Comparison of ENCODE assay signal across 31 mouse cellular contexts in genomic region chr11:29503948-29504893, GRCm38 (mm10). TPM values are rescaled to one million over a fixed set of nuclear protein-coding genes. Genes with fewer than 3 reads are reported as not detected.
A peak's percentile ranks its signal among the peaks of the same experiment; 100 is the strongest.
DNase-seq lines count a peak whose midpoint lies in the region; ATAC-seq and TF ChIP-seq lines count a peak whose summit lies in the region.
"Had no signal": no experiment of that assay in that cellular context is flagged by ENCODE, and none has a peak within 500 bp of the region (broad histone marks: within the 10 kb centered on the region; RNA-seq: fewer than 3 reads in every experiment).

No protein-coding gene starts in this region.

- no peaks in the 10 kb centered on the region for H3K27me3 ChIP-seq in stomach, embryonic 15.5 days (replicated peaks)
- no peaks in the 10 kb centered on the region for H3K27me3 ChIP-seq in stomach, postnatal 0 days (ENCODE audit: control insufficient read depth, insufficient read depth, low read length)
- H3K27me3 ChIP-seq in liver, embryonic 12.5 days (replicated peaks) = no peaks in the 10 kb centered on the region
- H3K27me3 ChIP-seq in liver, postnatal 0 days (ENCODE audit: insufficient read depth, low read length) = no peaks in the 10 kb centered on the region
- H3K27me3 ChIP-seq: embryonic facial prominence, embryonic 15.5 days; heart, embryonic 15.5 days; hindbrain, embryonic 12.5 days; intestine, embryonic 15.5 days; megakaryocyte, embryonic 14.5 days; neural tube, embryonic 15.5 days had no signal

- peak; percentile 22; the same call in 1 of the 2 replicates for ATAC-seq in stomach, embryonic 15.5 days (ENCODE audit: insufficient read depth, low FRiP score, low read depth)
- no peak for ATAC-seq in stomach, postnatal 0 days (ENCODE audit: low FRiP score, low TSS enrichment)
- ATAC-seq in liver, embryonic 12.5 days = peak; percentile 94
- ATAC-seq in liver, postnatal 0 days = peak; percentile 44
- ATAC-seq: forebrain, embryonic 14.5 days; hindbrain, postnatal 0 days; intestine, embryonic 15.5 days had no signal

- H3K9me3 ChIP-seq in stomach, embryonic 15.5 days = no peaks in the 10 kb centered on the region
- no peaks in the 10 kb centered on the region for H3K9me3 ChIP-seq in stomach, postnatal 0 days (ENCODE audit: control insufficient read depth, low read length)
- no peaks in the 10 kb centered on the region for H3K9me3 ChIP-seq in liver, embryonic 12.5 days (replicated peaks)
- H3K9me3 ChIP-seq in liver, postnatal 0 days (ENCODE audit: low read length) = no peaks in the 10 kb centered on the region
- H3K9me3 ChIP-seq: embryonic facial prominence, embryonic 10.5 days; embryonic facial prominence, embryonic 15.5 days; heart, embryonic 15.5 days; hindbrain, embryonic 12.5 days; intestine, embryonic 15.5 days; megakaryocyte, embryonic 14.5 days; neural tube, embryonic 15.5 days had no signal

- no peak overlapping the region for H3K27ac ChIP-seq in stomach, embryonic 15.5 days
- H3K27ac ChIP-seq in stomach, postnatal 0 days (replicated peaks) = no peak overlapping the region
- peak overlapping the region; percentile 69 for H3K27ac ChIP-seq in liver, embryonic 12.5 days
- no peak overlapping the region for H3K27ac ChIP-seq in liver, postnatal 0 days (ENCODE audit: low read depth)
- H3K27ac ChIP-seq: embryonic facial prominence, embryonic 10.5 days; embryonic facial prominence, embryonic 15.5 days; heart, embryonic 15.5 days; hindbrain, embryonic 12.5 days; hindbrain, postnatal 0 days; intestine, embryonic 15.5 days; neural tube, embryonic 15.5 days had no signal

- 88% methylated on average over 10 of the region's 10 CpGs for WGBS in stomach, embryonic 15.5 days
- WGBS in stomach, postnatal 0 days = 86% methylated on average over 10 of the region's 10 CpGs
- 54% methylated on average over 10 of the region's 10 CpGs for WGBS in liver, embryonic 12.5 days (ENCODE audit: insufficient replicate concordance)
- 72% methylated on average over 10 of the region's 10 CpGs for WGBS in liver, postnatal 0 days (ENCODE audit: insufficient replicate concordance)

- no peak overlapping the region for H3K4me3 ChIP-seq in stomach, embryonic 15.5 days (replicated peaks)
- H3K4me3 ChIP-seq in stomach, postnatal 0 days (ENCODE audit: low read depth, low read length) = no peak overlapping the region
- H3K4me3 ChIP-seq in liver, embryonic 12.5 days = no peak overlapping the region
- H3K4me3 ChIP-seq in liver, postnatal 0 days (ENCODE audit: low read depth, low read length) = no peak overlapping the region
- H3K4me3 ChIP-seq: embryonic facial prominence, embryonic 10.5 days; embryonic facial prominence, embryonic 15.5 days; heart, embryonic 15.5 days; hindbrain, embryonic 12.5 days; intestine, embryonic 15.5 days; megakaryocyte, embryonic 14.5 days; neural tube, embryonic 15.5 days had no signal

- no peak overlapping the region for H3K4me2 ChIP-seq in stomach, embryonic 15.5 days
- H3K4me2 ChIP-seq in stomach, postnatal 0 days (replicated peaks; ENCODE audit: low read depth) = no peak overlapping the region
- H3K4me2 ChIP-seq in liver, embryonic 12.5 days = peak overlapping the region; percentile 35
- H3K4me2 ChIP-seq in liver, postnatal 0 days (ENCODE audit: low read depth, low read length) = no peak overlapping the region
- H3K4me2 ChIP-seq: embryonic facial prominence, embryonic 15.5 days; heart, embryonic 15.5 days; hindbrain, embryonic 12.5 days; intestine, embryonic 15.5 days; neural tube, embryonic 15.5 days had no signal

- H3K36me3 ChIP-seq in stomach, embryonic 15.5 days = 0 out of 2 replicates have a peak, but pooled peaks cover 3% of the 10 kb centered on the region
- H3K36me3 ChIP-seq in stomach, postnatal 0 days (ENCODE audit: control insufficient read depth, insufficient read depth, low read length) = no peaks in the 10 kb centered on the region; the same call in 1 of the 2 replicates
- H3K36me3 ChIP-seq in liver, embryonic 12.5 days = peaks cover 12% of the 10 kb centered on the region
- peaks cover 6% of the 10 kb centered on the region for H3K36me3 ChIP-seq in liver, postnatal 0 days (replicated peaks; ENCODE audit: insufficient read depth, low read length)
- H3K36me3 ChIP-seq: intestine, embryonic 15.5 days had no signal

- DNase-seq in stomach, postnatal 0 days (ENCODE audit: low spot score) = no peak
- no peak for DNase-seq in liver, postnatal 0 days
- no peak for DNase-seq in spleen, adult 18-20 months
- no peak for DNase-seq in retina, postnatal 1 day
- DNase-seq in layer of hippocampus, postnatal 10 days (ENCODE audit: low spot score in 2 of 2) = no peak
- DNase-seq: adrenal gland, postnatal 36 days; cerebellum, adult 2 months; cerebellum, postnatal 14 days; gastrocnemius, postnatal 14 days; heart, postnatal 36 days; kidney, adult 8-10 months; kidney, postnatal 10 days; lung, postnatal 36 days; midbrain, embryonic 14.5 days; right cerebral cortex, postnatal 25 days; thymus, adult 2 months; thymus, postnatal 4 days had no signal

- H3K9ac ChIP-seq in stomach, embryonic 15.5 days = no peak overlapping the region
- H3K9ac ChIP-seq in stomach, postnatal 0 days (ENCODE audit: low read length) = no peak overlapping the region
- no peak overlapping the region for H3K9ac ChIP-seq in liver, embryonic 12.5 days
- no peak overlapping the region for H3K9ac ChIP-seq in liver, postnatal 0 days (replicated peaks)
- H3K9ac ChIP-seq: embryonic facial prominence, embryonic 15.5 days; heart, embryonic 15.5 days; hindbrain, embryonic 12.5 days; intestine, embryonic 15.5 days; neural tube, embryonic 15.5 days had no signal

- TF ChIP-seq EP300 in stomach, postnatal 0 days (optimal IDR thresholded peaks at IDR 0.05) = no peak
- TF ChIP-seq EP300 in liver, postnatal 0 days (IDR thresholded peaks at IDR 0.05; ENCODE audit: low read depth) = peak; percentile 92

- no peaks in the 10 kb centered on the region for H3K4me1 ChIP-seq in stomach, embryonic 15.5 days
- no peaks in the 10 kb centered on the region for H3K4me1 ChIP-seq in stomach, postnatal 0 days (replicated peaks; ENCODE audit: control insufficient read depth, insufficient read depth)
- H3K4me1 ChIP-seq in liver, embryonic 12.5 days = peaks cover 20% of the 10 kb centered on the region
- no peaks in the 10 kb centered on the region for H3K4me1 ChIP-seq in liver, postnatal 0 days (ENCODE audit: insufficient read depth)
- H3K4me1 ChIP-seq: embryonic facial prominence, embryonic 10.5 days; embryonic facial prominence, embryonic 15.5 days; heart, embryonic 15.5 days; hindbrain, embryonic 12.5 days; intestine, embryonic 15.5 days; neural tube, embryonic 15.5 days had no signal

- no peak for TF ChIP-seq CTCF in stomach, postnatal 0 days (IDR thresholded peaks at IDR 0.05; ENCODE audit: low read depth)
- no peak for TF ChIP-seq CTCF in liver, postnatal 0 days (IDR thresholded peaks at IDR 0.05; ENCODE audit: low read depth)

RNA-seq across cellular contexts. Expression of gene Prorsd1, which starts 10.6 kb away (rescaled TPM):
- 32.3 and 33.8 TPM in 2 replicates for polyA plus RNA-seq in stomach, embryonic 15.5 days (2015; fragmentation: Nextera tagmentation; extraction: Ambion mirVana)
- 36.2 and 36.7 TPM in 2 replicates for polyA plus RNA-seq in stomach, postnatal 0 days (2015; fragmentation: Nextera tagmentation; extraction: Ambion mirVana)
- 31.4 and 32.1 TPM in 2 replicates for polyA plus RNA-seq in liver, embryonic 12.5 days (2016; fragmentation: Nextera tagmentation; extraction: Ambion mirVana)
- polyA plus RNA-seq in liver, postnatal 0 days (2015; fragmentation: Nextera tagmentation; extraction: Ambion mirVana) = 19.4 and 23.0 TPM in 2 replicates
- 1 to 10 TPM; 4.0 to 5.3 TPM for total RNA-seq in layer of hippocampus, postnatal 10 days (2021)

RNA-seq across cellular contexts. Expression of gene Mtif2, which starts 22.0 kb away (rescaled TPM):
- 47.1 and 47.3 TPM in 2 replicates for polyA plus RNA-seq in stomach, embryonic 15.5 days (2015; fragmentation: Nextera tagmentation; extraction: Ambion mirVana)
- 20.3 and 24.9 TPM in 2 replicates for polyA plus RNA-seq in stomach, postnatal 0 days (2015; fragmentation: Nextera tagmentation; extraction: Ambion mirVana)
- 36.2 and 37.0 TPM in 2 replicates for polyA plus RNA-seq in liver, embryonic 12.5 days (2016; fragmentation: Nextera tagmentation; extraction: Ambion mirVana)
- polyA plus RNA-seq in liver, postnatal 0 days (2015; fragmentation: Nextera tagmentation; extraction: Ambion mirVana) = 20.2 and 21.2 TPM in 2 replicates
- total RNA-seq in layer of hippocampus, postnatal 10 days (2021) = 10 to 100 TPM; 29.2 to 36.5 TPM

RNA-seq across cellular contexts. Expression of gene Clhc1, which starts 43.5 kb away (rescaled TPM):
- polyA plus RNA-seq in stomach, embryonic 15.5 days (2015; fragmentation: Nextera tagmentation; extraction: Ambion mirVana) = 0.08 and 0.17 TPM in 2 replicates
- polyA plus RNA-seq in stomach, postnatal 0 days (2015; fragmentation: Nextera tagmentation; extraction: Ambion mirVana) = 0.07 TPM in 1 of 2 replicates, not detected in the other
- 0.21 and 0.23 TPM in 2 replicates for polyA plus RNA-seq in liver, embryonic 12.5 days (2016; fragmentation: Nextera tagmentation; extraction: Ambion mirVana)
- polyA plus RNA-seq in liver, postnatal 0 days (2015; fragmentation: Nextera tagmentation; extraction: Ambion mirVana) = not detected in 2 replicates
- total RNA-seq in layer of hippocampus, postnatal 10 days (2021) = under 1 TPM in 1 of 2 experiments, not detected in 1; 0.27 TPM
- total RNA-seq: gastrocnemius, postnatal 14 days; granulocyte monocyte progenitor cell, adult 5-6 weeks; heart, postnatal 36 days; hindbrain, postnatal 0 days had no signal
- polyA plus RNA-seq: hindbrain, embryonic 12.5 days; intestine, embryonic 15.5 days; large intestine, adult 2 months; liver, adult 2 months; thymus, adult 2 months had no signal

RNA-seq across cellular contexts. Expression of gene Rps27a, which starts 43.7 kb away (rescaled TPM):
- 947 and 1,105 TPM in 2 replicates for polyA plus RNA-seq in stomach, embryonic 15.5 days (2015; fragmentation: Nextera tagmentation; extraction: Ambion mirVana)
- polyA plus RNA-seq in stomach, postnatal 0 days (2015; fragmentation: Nextera tagmentation; extraction: Ambion mirVana) = 1,012 and 1,015 TPM in 2 replicates
- polyA plus RNA-seq in liver, embryonic 12.5 days (2016; fragmentation: Nextera tagmentation; extraction: Ambion mirVana) = 1,007 and 1,054 TPM in 2 replicates
- polyA plus RNA-seq in liver, postnatal 0 days (2015; fragmentation: Nextera tagmentation; extraction: Ambion mirVana) = 684 and 729 TPM in 2 replicates
- total RNA-seq in layer of hippocampus, postnatal 10 days (2021) = 100 to 1,000 TPM; 485 to 520 TPM
